Mouse (Mus musculus) neutrophil, adult 5-6 weeks (primary cell): ENCODE data around the gene Scn1b. TPM values are rescaled to one million over a fixed set of nuclear protein-coding genes. Genes with fewer than 3 reads are reported as not detected.
A peak's percentile ranks its signal among the peaks of the same experiment; 100 is the strongest.

Source experiments
- ATAC-seq: fragments of 151-379, 151-347 bp; 2 replicates; pipeline ENCODE4 v1.8.0; 2017; ENCODE audit warnings: mild to moderate bottlenecking, moderate TSS enrichment; ENCODE audit not compliant: insufficient number of reproducible peaks, poor library complexity, low FRiP score, severe bottlenecking; ENCODE audit errors: extremely low read depth
- total RNA-seq: library from RNA; stranded (forward); fragments of 200-1000 nt; gene quantifications from 2 replicates; pipeline ENCODE4 v1.2.3, GENCODE M21; 2017

Gene Scn1b
- total RNA-seq: 2.0 TPM in 1 of 2 replicates, not detected in the other

GRCm38 (mm10) chr7:31126851-31127724 is at the start of gene Scn1b:
TSS of gene Scn1b (minus strand) at chr7:31127003.
- no peak for ATAC-seq

- ATAC-seq: no peak
These were observed 48.3 kb upstream of the Scn1b start for GRCm38 (mm10) chr7:31175096-31175495.

GRCm38 (mm10) chr7:31174466-31174865 is 47.7 kb upstream of the Scn1b start:
- ATAC-seq: peak; percentile 55; the same call in 1 of the 2 replicates

- peak; percentile 78 for ATAC-seq
These were observed 45.4 kb upstream of the Scn1b start for GRCm38 (mm10) chr7:31172238-31172637.

- no peak for ATAC-seq
These were observed 43.7 kb upstream of the Scn1b start for GRCm38 (mm10) chr7:31170520-31170919.

- peak; percentile 58 for ATAC-seq
These were observed 41.6 kb upstream of the Scn1b start for GRCm38 (mm10) chr7:31168412-31168811.

- no peak for ATAC-seq
These were observed 37.9 kb upstream of the Scn1b start for GRCm38 (mm10) chr7:31164748-31165147.

GRCm38 (mm10) chr7:31163666-31164577 is 37.1 kb upstream of the Scn1b start:
- ATAC-seq: no peak

GRCm38 (mm10) chr7:31162324-31162723 is 35.5 kb upstream of the Scn1b start:
- no peak for ATAC-seq

GRCm38 (mm10) chr7:31161831-31162230 is 35.0 kb upstream of the Scn1b start:
- ATAC-seq: no peak

- no peak for ATAC-seq
These were observed 34.4 kb upstream of the Scn1b start for GRCm38 (mm10) chr7:31161246-31161645.

- peak; percentile 33; the same call in 1 of the 2 replicates for ATAC-seq
These were observed 34.0 kb upstream of the Scn1b start for GRCm38 (mm10) chr7:31160763-31161162.

GRCm38 (mm10) chr7:31156034-31156928 is 29.5 kb upstream of the Scn1b start:
- peak; percentile 38; the same call in 1 of the 2 replicates for ATAC-seq

- ATAC-seq: no peak
These were observed 28.7 kb upstream of the Scn1b start, which contains the start of gene Gramd1a for GRCm38 (mm10) chr7:31155296-31156033. TSS of gene Gramd1a (minus strand) at chr7:31155896.

GRCm38 (mm10) chr7:31153536-31154320 is 26.9 kb upstream of the Scn1b start:
- ATAC-seq: no peak

GRCm38 (mm10) chr7:31151301-31152241 is 24.8 kb upstream of the Scn1b start:
- ATAC-seq: no peak
